Mouse (Mus musculus): Measurements from ENCODE around the gene Epn2. TPM values are rescaled to one million over a fixed set of nuclear protein-coding genes. Genes with fewer than 3 reads are reported as not detected.

Epn2 gene
- polyA plus RNA-seq, 1 experiment from 2014 or later = 15.6 TPM

GRCm38 (mm10) chr11:61578541-61578982, 925 bp downstream of the Epn2 start:
- ATAC-seq = peak; percentile 33
- Histone ChIP-seq H3K4me1 (ENCODE audit: control insufficient read depth, insufficient read depth, low read length) (peaks cover 9% of the 10 kb centered on the region), H3K4me2 (ENCODE audit: low read depth, low read length) (peak overlapping the region; percentile 94), H3K4me3 (ENCODE audit: low read length) (peak overlapping the region; percentile 95), H3K9me3 (ENCODE audit: control insufficient read depth, low read length) (no peaks in the 10 kb centered on the region), H3K27me3 (replicated peaks; ENCODE audit: control insufficient read depth, insufficient read depth, low read length) (no peaks in the 10 kb centered on the region), H3K9ac (ENCODE audit: low read depth, low read length) (peak overlapping the region; percentile 92), H3K27ac (ENCODE audit: low read length) (peak overlapping the region; percentile 83), H3K36me3 (ENCODE audit: control insufficient read depth, insufficient read depth, low read length) (no peaks in the 10 kb centered on the region)
- 3% methylated on average over 17 of the region's 17 CpGs for WGBS

GRCm38 (mm10) chr11:61577991-61578390, 1.5 kb downstream of the Epn2 start:
- 17% methylated on average over 5 of the region's 5 CpGs for WGBS
- Histone ChIP-seq H3K27me3 (replicated peaks; ENCODE audit: control insufficient read depth, insufficient read depth, low read length) (no peaks in the 10 kb centered on the region), H3K4me2 (ENCODE audit: low read depth, low read length) (peak overlapping the region; percentile 94), H3K4me1 (ENCODE audit: control insufficient read depth, insufficient read depth, low read length) (peaks cover 9% of the 10 kb centered on the region), H3K36me3 (ENCODE audit: control insufficient read depth, insufficient read depth, low read length) (no peaks in the 10 kb centered on the region), H3K4me3 (ENCODE audit: low read length) (peak overlapping the region; percentile 95), H3K9me3 (ENCODE audit: control insufficient read depth, low read length) (no peaks in the 10 kb centered on the region), H3K27ac (ENCODE audit: low read length) (no peak overlapping the region), H3K9ac (ENCODE audit: low read depth, low read length) (no peak overlapping the region)
- ATAC-seq = no peak

- H3K36me3 ChIP-seq (ENCODE audit: control insufficient read depth, insufficient read depth, low read length) = no peaks in the 10 kb centered on the region
- 0 out of 2 replicates have a peak overlapping the region, but pooled peaks have one; percentile 94 for H3K4me2 ChIP-seq (ENCODE audit: low read depth, low read length)
- peaks cover 9% of the 10 kb centered on the region for H3K4me1 ChIP-seq (ENCODE audit: control insufficient read depth, insufficient read depth, low read length)
- no peak overlapping the region for H3K4me3 ChIP-seq (ENCODE audit: low read length)
- no peak overlapping the region for H3K9ac ChIP-seq (ENCODE audit: low read depth, low read length)
- ATAC-seq = no peak
- no peaks in the 10 kb centered on the region for H3K27me3 ChIP-seq (replicated peaks; ENCODE audit: control insufficient read depth, insufficient read depth, low read length)
- no peak overlapping the region for H3K27ac ChIP-seq (ENCODE audit: low read length)
- H3K9me3 ChIP-seq (ENCODE audit: control insufficient read depth, low read length) = no peaks in the 10 kb centered on the region
Measured at GRCm38 (mm10) chr11:61577349-61577748, 2.1 kb downstream of the Epn2 start.

GRCm38 (mm10) chr11:61573266-61573665, 6.2 kb downstream of the Epn2 start:
- Histone ChIP-seq H3K9me3 (ENCODE audit: control insufficient read depth, low read length) (no peaks in the 10 kb centered on the region), H3K4me1 (ENCODE audit: control insufficient read depth, insufficient read depth, low read length) (peaks cover 9% of the 10 kb centered on the region), H3K27ac (ENCODE audit: low read length) (no peak overlapping the region), H3K9ac (ENCODE audit: low read depth, low read length) (no peak overlapping the region), H3K27me3 (replicated peaks; ENCODE audit: control insufficient read depth, insufficient read depth, low read length) (no peaks in the 10 kb centered on the region), H3K4me3 (ENCODE audit: low read length) (no peak overlapping the region), H3K36me3 (ENCODE audit: control insufficient read depth, insufficient read depth, low read length) (no peaks in the 10 kb centered on the region), H3K4me2 (ENCODE audit: low read depth, low read length) (no peak overlapping the region)
- WGBS = 86% methylated on average over 4 of the region's 4 CpGs
- no peak for ATAC-seq

- Histone ChIP-seq H3K27ac (ENCODE audit: low read length) (no peak overlapping the region), H3K9me3 (ENCODE audit: control insufficient read depth, low read length) (no peaks in the 10 kb centered on the region), H3K4me3 (ENCODE audit: low read length) (no peak overlapping the region), H3K4me2 (ENCODE audit: low read depth, low read length) (no peak overlapping the region), H3K27me3 (replicated peaks; ENCODE audit: control insufficient read depth, insufficient read depth, low read length) (no peaks in the 10 kb centered on the region), H3K9ac (ENCODE audit: low read depth, low read length) (no peak overlapping the region), H3K4me1 (ENCODE audit: control insufficient read depth, insufficient read depth, low read length) (no peaks in the 10 kb centered on the region), H3K36me3 (ENCODE audit: control insufficient read depth, insufficient read depth, low read length) (no peaks in the 10 kb centered on the region)
- 89% methylated on average over 3 of the region's 3 CpGs for WGBS
- ATAC-seq = no peak
Measured at GRCm38 (mm10) chr11:61571225-61571624, 8.3 kb downstream of the Epn2 start.

DNA sequence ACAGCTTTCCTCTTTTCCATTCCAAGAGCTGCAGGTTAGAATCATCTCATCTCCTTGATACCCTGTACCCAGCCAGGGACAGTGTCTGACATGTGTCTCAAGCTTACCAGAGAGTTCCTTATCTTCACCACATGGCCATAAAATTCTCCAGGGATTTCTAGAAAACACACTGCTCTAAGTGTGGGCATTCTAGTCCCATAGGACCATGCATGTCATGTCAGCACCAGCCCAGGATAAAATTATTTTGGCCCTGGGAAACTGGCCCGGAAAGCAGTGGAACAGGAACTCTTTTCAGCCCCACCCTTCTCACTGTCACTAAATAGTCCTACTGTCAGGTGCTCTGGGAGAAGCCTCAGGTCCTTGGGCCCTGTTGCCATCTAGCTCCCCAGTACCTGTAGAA, 9.8 kb downstream of the Epn2 start:
- no peak for ATAC-seq
- WGBS = 81% methylated on average over 1 of the region's 1 CpGs
- Histone ChIP-seq H3K9me3 (ENCODE audit: control insufficient read depth, low read length) (no peaks in the 10 kb centered on the region), H3K4me1 (ENCODE audit: control insufficient read depth, insufficient read depth, low read length) (no peaks in the 10 kb centered on the region), H3K27me3 (replicated peaks; ENCODE audit: control insufficient read depth, insufficient read depth, low read length) (no peaks in the 10 kb centered on the region), H3K9ac (ENCODE audit: low read depth, low read length) (no peak overlapping the region), H3K36me3 (ENCODE audit: control insufficient read depth, insufficient read depth, low read length) (no peaks in the 10 kb centered on the region), H3K27ac (ENCODE audit: low read length) (no peak overlapping the region), H3K4me2 (ENCODE audit: low read depth, low read length) (no peak overlapping the region), H3K4me3 (ENCODE audit: low read length) (no peak overlapping the region)

GRCm38 (mm10) chr11:61564566-61564965, 14.9 kb downstream of the Epn2 start:
- H3K9ac ChIP-seq (ENCODE audit: low read depth, low read length) = no peak overlapping the region
- H3K27ac ChIP-seq (ENCODE audit: low read length) = no peak overlapping the region
- H3K9me3 ChIP-seq (ENCODE audit: control insufficient read depth, low read length) = no peaks in the 10 kb centered on the region
- H3K36me3 ChIP-seq (ENCODE audit: control insufficient read depth, insufficient read depth, low read length) = no peaks in the 10 kb centered on the region
- no peaks in the 10 kb centered on the region for H3K27me3 ChIP-seq (replicated peaks; ENCODE audit: control insufficient read depth, insufficient read depth, low read length)
- no peak overlapping the region for H3K4me2 ChIP-seq (ENCODE audit: low read depth, low read length)
- 95% methylated on average over 2 of the region's 2 CpGs for WGBS
- ATAC-seq = no peak
- H3K4me1 ChIP-seq (ENCODE audit: control insufficient read depth, insufficient read depth, low read length) = peaks cover 5% of the 10 kb centered on the region
- H3K4me3 ChIP-seq (ENCODE audit: low read length) = no peak overlapping the region

GRCm38 (mm10) chr11:61563939-61564338, 15.5 kb downstream of the Epn2 start:
- Histone ChIP-seq H3K27me3 (replicated peaks; ENCODE audit: control insufficient read depth, insufficient read depth, low read length) (no peaks in the 10 kb centered on the region), H3K27ac (ENCODE audit: low read length) (no peak overlapping the region), H3K4me2 (ENCODE audit: low read depth, low read length) (no peak overlapping the region), H3K36me3 (ENCODE audit: control insufficient read depth, insufficient read depth, low read length) (no peaks in the 10 kb centered on the region), H3K4me1 (ENCODE audit: control insufficient read depth, insufficient read depth, low read length) (peaks cover 5% of the 10 kb centered on the region), H3K4me3 (ENCODE audit: low read length) (no peak overlapping the region), H3K9ac (ENCODE audit: low read depth, low read length) (no peak overlapping the region), H3K9me3 (ENCODE audit: control insufficient read depth, low read length) (no peaks in the 10 kb centered on the region)
- 78% methylated on average over 4 of the region's 4 CpGs for WGBS
- ATAC-seq = no peak

DNA sequence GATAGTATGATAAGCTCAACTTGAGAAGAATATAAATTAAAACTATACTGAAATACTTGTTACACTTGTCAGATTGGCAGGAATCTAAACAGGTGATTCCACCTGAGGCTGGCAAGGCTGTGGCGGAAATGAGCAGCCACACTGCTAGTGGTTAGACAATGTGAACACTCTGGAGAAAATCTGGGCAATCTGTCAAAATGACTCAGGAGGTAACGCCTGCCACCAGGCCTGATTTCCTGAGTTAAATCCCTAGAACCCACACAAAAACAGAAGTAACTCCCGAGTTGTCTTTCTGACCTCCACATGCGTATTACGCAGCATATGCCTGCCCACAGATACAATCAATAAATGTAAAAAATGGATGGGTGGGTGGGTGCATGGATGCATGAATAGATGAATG, 17.1 kb downstream of the Epn2 start:
- Histone ChIP-seq H3K27me3 (replicated peaks; ENCODE audit: control insufficient read depth, insufficient read depth, low read length) (no peaks in the 10 kb centered on the region), H3K4me2 (ENCODE audit: low read depth, low read length) (no peak overlapping the region), H3K4me3 (ENCODE audit: low read length) (no peak overlapping the region), H3K36me3 (ENCODE audit: control insufficient read depth, insufficient read depth, low read length) (no peaks in the 10 kb centered on the region), H3K9me3 (ENCODE audit: control insufficient read depth, low read length) (no peaks in the 10 kb centered on the region), H3K4me1 (ENCODE audit: control insufficient read depth, insufficient read depth, low read length) (peaks cover 5% of the 10 kb centered on the region), H3K9ac (ENCODE audit: low read depth, low read length) (no peak overlapping the region), H3K27ac (ENCODE audit: low read length) (no peak overlapping the region)
- no peak for ATAC-seq
- 74% methylated on average over 5 of the region's 5 CpGs for WGBS

GRCm38 (mm10) chr11:61559572-61559971, 19.9 kb downstream of the Epn2 start:
- Histone ChIP-seq H3K36me3 (ENCODE audit: control insufficient read depth, insufficient read depth, low read length) (no peaks in the 10 kb centered on the region), H3K4me2 (ENCODE audit: low read depth, low read length) (no peak overlapping the region), H3K9ac (ENCODE audit: low read depth, low read length) (no peak overlapping the region), H3K9me3 (ENCODE audit: control insufficient read depth, low read length) (no peaks in the 10 kb centered on the region), H3K4me3 (ENCODE audit: low read length) (no peak overlapping the region), H3K27ac (ENCODE audit: low read length) (no peak overlapping the region), H3K4me1 (ENCODE audit: control insufficient read depth, insufficient read depth, low read length) (peaks cover 5% of the 10 kb centered on the region), H3K27me3 (replicated peaks; ENCODE audit: control insufficient read depth, insufficient read depth, low read length) (no peaks in the 10 kb centered on the region)
- ATAC-seq = no peak
- 74% methylated on average over 5 of the region's 5 CpGs for WGBS
